Mouse (Mus musculus): Measurements from ENCODE around the gene Slc17a2. TPM values are rescaled to one million over a fixed set of nuclear protein-coding genes. Genes with fewer than 3 reads are reported as not detected.
"Not testable (repeated sequence)": the region's sequence is repeated elsewhere in the genome, so short reads cannot be mapped to it uniquely, and the experiment has no call there.

The Slc17a2 gene
- total RNA-seq (2015) (not detected in 2 replicates), total RNA-seq (2017) (not detected in 2 replicates)

GRCm38 (mm10) chr13:23806422-23807052 lies at the start of gene Slc17a2:
Slc17a2 (plus strand) TSS chr13:23806993.
- ATAC-seq (ENCODE audit: poor library complexity, severe bottlenecking), result no peak

GRCm38 (mm10) chr13:23757211-23757773 lies 49.5 kb upstream of the Slc17a2 start:
- peak; percentile 5; the same call in 1 of the 2 replicates for ATAC-seq (ENCODE audit: poor library complexity, severe bottlenecking)

- ATAC-seq (ENCODE audit: poor library complexity, severe bottlenecking), result no peak
Observed at GRCm38 (mm10) chr13:23757921-23758320, 48.9 kb upstream of the Slc17a2 start.

- no peak for ATAC-seq (ENCODE audit: poor library complexity, severe bottlenecking)
Observed at GRCm38 (mm10) chr13:23759251-23759771, 47.5 kb upstream of the Slc17a2 start.

GRCm38 (mm10) chr13:23759916-23760239 lies 46.9 kb upstream of the Slc17a2 start:
- ATAC-seq (ENCODE audit: poor library complexity, severe bottlenecking), result no peak

GRCm38 (mm10) chr13:23760240-23760971 lies 46.4 kb upstream of the Slc17a2 start:
- ATAC-seq (ENCODE audit: poor library complexity, severe bottlenecking), result no peak

GRCm38 (mm10) chr13:23760972-23761864 lies 45.6 kb upstream of the Slc17a2 start, which contains the start of gene Hist1h4a:
Hist1h4a (minus strand) TSS chr13:23761230.
- ATAC-seq (ENCODE audit: poor library complexity, severe bottlenecking), result peak; percentile 49

- ATAC-seq (ENCODE audit: poor library complexity, severe bottlenecking), result peak; percentile 52
Observed at GRCm38 (mm10) chr13:23761871-23762821, 44.6 kb upstream of the Slc17a2 start, which contains the start of gene Hist1h3a. Hist1h3a (minus strand) TSS chr13:23762386.

- ATAC-seq (ENCODE audit: poor library complexity, severe bottlenecking), result no peak
Observed at GRCm38 (mm10) chr13:23763242-23763585, 43.6 kb upstream of the Slc17a2 start.

- peak; percentile 59 for ATAC-seq (ENCODE audit: poor library complexity, severe bottlenecking)
Observed at GRCm38 (mm10) chr13:23763586-23764323, 43.0 kb upstream of the Slc17a2 start, which contains the start of gene Hist1h1a. Hist1h1a (plus strand) TSS chr13:23763666.

- no peak for ATAC-seq (ENCODE audit: poor library complexity, severe bottlenecking)
Observed at GRCm38 (mm10) chr13:23764324-23765171, 42.2 kb upstream of the Slc17a2 start.

- no peak for ATAC-seq (ENCODE audit: poor library complexity, severe bottlenecking)
Observed at GRCm38 (mm10) chr13:23765172-23765513, 41.6 kb upstream of the Slc17a2 start.

GRCm38 (mm10) chr13:23766772-23767171 lies 40.0 kb upstream of the Slc17a2 start:
- ATAC-seq (ENCODE audit: poor library complexity, severe bottlenecking), result no peak

GRCm38 (mm10) chr13:23768834-23769397 lies 37.9 kb upstream of the Slc17a2 start:
- no peak; the same call in 1 of the 2 replicates for ATAC-seq (ENCODE audit: poor library complexity, severe bottlenecking)

GRCm38 (mm10) chr13:23769613-23770012 lies 37.2 kb upstream of the Slc17a2 start, which contains the start of gene Trim38:
Trim38 (plus strand) TSS chr13:23769913.
- ATAC-seq (ENCODE audit: poor library complexity, severe bottlenecking), result not testable (repeated sequence)

- ATAC-seq (ENCODE audit: poor library complexity, severe bottlenecking), result 0 out of 2 replicates have a peak, but pooled peaks have one; percentile 38
Observed at GRCm38 (mm10) chr13:23772561-23773313, 34.1 kb upstream of the Slc17a2 start.

GRCm38 (mm10) chr13:23778339-23778738 lies 28.5 kb upstream of the Slc17a2 start:
- ATAC-seq (ENCODE audit: poor library complexity, severe bottlenecking), result peak; percentile 71
